Mouse (Mus musculus): Measurements from ENCODE around the gene Ubr2. TPM values are rescaled to one million over a fixed set of nuclear protein-coding genes. Genes with fewer than 3 reads are reported as not detected.

The Ubr2 gene
- polyA plus RNA-seq, 1 experiment from 2014 or later: 21.2 TPM

GRCm38 (mm10) chr17:46888511-46889212, 121.7 kb downstream of the Ubr2 start:
- Histone ChIP-seq H3K36me3 (ENCODE audit: control insufficient read depth, insufficient read depth, low read length) (no peaks in the 10 kb centered on the region), H3K4me2 (ENCODE audit: low read depth, low read length, severe bottlenecking) (peak overlapping the region; percentile 98), H3K4me3 (ENCODE audit: low read depth, low read length) (peak overlapping the region; percentile 65), H3K27ac (ENCODE audit: low read depth, low read length) (no peak overlapping the region), H3K27me3 (ENCODE audit: control insufficient read depth, insufficient read depth, low read length) (no peaks in the 10 kb centered on the region), H3K9me3 (ENCODE audit: control insufficient read depth, low read length) (no peaks in the 10 kb centered on the region), H3K4me1 (replicated peaks; ENCODE audit: control insufficient read depth, insufficient read depth, low read length) (peaks cover 16% of the 10 kb centered on the region), H3K9ac (ENCODE audit: low read length) (peak overlapping the region; percentile 72)
- DNase-seq (ENCODE audit: low spot score) (no peak), ATAC-seq (replicated peaks; ENCODE audit: low FRiP score) (no peak)
- 38% methylated on average over 16 of the region's 16 CpGs for WGBS

GRCm38 (mm10) chr17:46885910-46886643, 124.3 kb downstream of the Ubr2 start:
- Histone ChIP-seq H3K4me2 (ENCODE audit: low read depth, low read length, severe bottlenecking) (no peak overlapping the region), H3K27me3 (ENCODE audit: control insufficient read depth, insufficient read depth, low read length) (no peaks in the 10 kb centered on the region), H3K4me3 (ENCODE audit: low read depth, low read length) (no peak overlapping the region), H3K4me1 (replicated peaks; ENCODE audit: control insufficient read depth, insufficient read depth, low read length) (peaks cover 2% of the 10 kb centered on the region; the same call in 1 of the 2 replicates), H3K27ac (ENCODE audit: low read depth, low read length) (no peak overlapping the region), H3K36me3 (ENCODE audit: control insufficient read depth, insufficient read depth, low read length) (no peaks in the 10 kb centered on the region), H3K9ac (ENCODE audit: low read length) (no peak overlapping the region), H3K9me3 (ENCODE audit: control insufficient read depth, low read length) (no peaks in the 10 kb centered on the region)
- ATAC-seq (replicated peaks; ENCODE audit: low FRiP score): no peak
- WGBS: 64% methylated on average over 17 of the region's 17 CpGs
- DNase-seq (ENCODE audit: low spot score): no peak

- H3K9me3 ChIP-seq (ENCODE audit: control insufficient read depth, low read length): no peaks in the 10 kb centered on the region
- H3K27ac ChIP-seq (ENCODE audit: low read depth, low read length): no peak overlapping the region
- H3K4me3 ChIP-seq (ENCODE audit: low read depth, low read length): no peak overlapping the region
- DNase-seq (ENCODE audit: low spot score) (no peak), ATAC-seq (replicated peaks; ENCODE audit: low FRiP score) (no peak)
- H3K4me1 ChIP-seq (replicated peaks; ENCODE audit: control insufficient read depth, insufficient read depth, low read length): peaks cover 2% of the 10 kb centered on the region; the same call in 1 of the 2 replicates
- no peak overlapping the region for H3K4me2 ChIP-seq (ENCODE audit: low read depth, low read length, severe bottlenecking)
- no peaks in the 10 kb centered on the region for H3K36me3 ChIP-seq (ENCODE audit: control insufficient read depth, insufficient read depth, low read length)
- no peak overlapping the region for H3K9ac ChIP-seq (ENCODE audit: low read length)
- 86% methylated on average over 11 of the region's 11 CpGs for WGBS
- H3K27me3 ChIP-seq (ENCODE audit: control insufficient read depth, insufficient read depth, low read length): no peaks in the 10 kb centered on the region
Measured at GRCm38 (mm10) chr17:46885218-46885909, 125.0 kb downstream of the Ubr2 start.

- Histone ChIP-seq H3K9me3 (ENCODE audit: control insufficient read depth, low read length) (no peaks in the 10 kb centered on the region), H3K4me3 (ENCODE audit: low read depth, low read length) (no peak overlapping the region), H3K4me2 (ENCODE audit: low read depth, low read length, severe bottlenecking) (no peak overlapping the region), H3K27me3 (ENCODE audit: control insufficient read depth, insufficient read depth, low read length) (no peaks in the 10 kb centered on the region), H3K9ac (ENCODE audit: low read length) (no peak overlapping the region), H3K36me3 (ENCODE audit: control insufficient read depth, insufficient read depth, low read length) (no peaks in the 10 kb centered on the region), H3K27ac (ENCODE audit: low read depth, low read length) (no peak overlapping the region), H3K4me1 (replicated peaks; ENCODE audit: control insufficient read depth, insufficient read depth, low read length) (peaks cover 2% of the 10 kb centered on the region; the same call in 1 of the 2 replicates)
- WGBS: 89% methylated on average over 6 of the region's 6 CpGs
- no peak for DNase-seq (ENCODE audit: low spot score)
- ATAC-seq (replicated peaks; ENCODE audit: low FRiP score): no peak
Measured at GRCm38 (mm10) chr17:46884766-46885165, 125.6 kb downstream of the Ubr2 start.

- WGBS: 92% methylated on average over 9 of the region's 9 CpGs
- H3K27ac ChIP-seq (ENCODE audit: low read depth, low read length): no peak overlapping the region
Measured at GRCm38 (mm10) chr17:46883107-46883506, 127.2 kb downstream of the Ubr2 start.

GRCm38 (mm10) chr17:46881728-46882127, 128.6 kb downstream of the Ubr2 start:
- 88% methylated on average over 6 of the region's 6 CpGs for WGBS
- Histone ChIP-seq H3K36me3 (ENCODE audit: control insufficient read depth, insufficient read depth, low read length) (no peaks in the 10 kb centered on the region), H3K9ac (ENCODE audit: low read length) (no peak overlapping the region), H3K27ac (ENCODE audit: low read depth, low read length) (no peak overlapping the region), H3K4me3 (ENCODE audit: low read depth, low read length) (no peak overlapping the region), H3K9me3 (ENCODE audit: control insufficient read depth, low read length) (no peaks in the 10 kb centered on the region), H3K4me1 (replicated peaks; ENCODE audit: control insufficient read depth, insufficient read depth, low read length) (no peaks in the 10 kb centered on the region), H3K27me3 (ENCODE audit: control insufficient read depth, insufficient read depth, low read length) (no peaks in the 10 kb centered on the region), H3K4me2 (ENCODE audit: low read depth, low read length, severe bottlenecking) (no peak overlapping the region)
- DNase-seq (ENCODE audit: low spot score): no peak
- ATAC-seq (replicated peaks; ENCODE audit: low FRiP score): no peak

More at GRCm38 (mm10) chr17:46883107-46883506, 127.2 kb downstream of the Ubr2 start:
- H3K27me3 ChIP-seq (ENCODE audit: control insufficient read depth, insufficient read depth, low read length): no peaks in the 10 kb centered on the region
- no peak overlapping the region for H3K4me2 ChIP-seq (ENCODE audit: low read depth, low read length, severe bottlenecking)
- no peaks in the 10 kb centered on the region for H3K4me1 ChIP-seq (replicated peaks; ENCODE audit: control insufficient read depth, insufficient read depth, low read length)
- no peak overlapping the region for H3K9ac ChIP-seq (ENCODE audit: low read length)
- ATAC-seq (replicated peaks; ENCODE audit: low FRiP score) (no peak), DNase-seq (ENCODE audit: low spot score) (no peak)
- no peaks in the 10 kb centered on the region for H3K36me3 ChIP-seq (ENCODE audit: control insufficient read depth, insufficient read depth, low read length)
- H3K9me3 ChIP-seq (ENCODE audit: control insufficient read depth, low read length): no peaks in the 10 kb centered on the region
- no peak overlapping the region for H3K4me3 ChIP-seq (ENCODE audit: low read depth, low read length)

GRCm38 (mm10) chr17:46880322-46880721, 130.0 kb downstream of the Ubr2 start:
- Histone ChIP-seq H3K27me3 (ENCODE audit: control insufficient read depth, insufficient read depth, low read length) (no peaks in the 10 kb centered on the region), H3K4me2 (ENCODE audit: low read depth, low read length, severe bottlenecking) (no peak overlapping the region), H3K27ac (ENCODE audit: low read depth, low read length) (no peak overlapping the region), H3K9ac (ENCODE audit: low read length) (no peak overlapping the region), H3K9me3 (ENCODE audit: control insufficient read depth, low read length) (no peaks in the 10 kb centered on the region; the same call in 1 of the 2 replicates), H3K36me3 (ENCODE audit: control insufficient read depth, insufficient read depth, low read length) (no peaks in the 10 kb centered on the region), H3K4me1 (replicated peaks; ENCODE audit: control insufficient read depth, insufficient read depth, low read length) (no peaks in the 10 kb centered on the region), H3K4me3 (ENCODE audit: low read depth, low read length) (no peak overlapping the region)
- DNase-seq (ENCODE audit: low spot score): no peak
- no peak for ATAC-seq (replicated peaks; ENCODE audit: low FRiP score)
- WGBS: 90% methylated on average over 2 of the region's 2 CpGs

GRCm38 (mm10) chr17:46879841-46880311, 130.5 kb downstream of the Ubr2 start:
- no peak for DNase-seq (ENCODE audit: low spot score)
- Histone ChIP-seq H3K27ac (ENCODE audit: low read depth, low read length) (no peak overlapping the region), H3K36me3 (ENCODE audit: control insufficient read depth, insufficient read depth, low read length) (no peaks in the 10 kb centered on the region), H3K4me2 (ENCODE audit: low read depth, low read length, severe bottlenecking) (no peak overlapping the region), H3K4me1 (replicated peaks; ENCODE audit: control insufficient read depth, insufficient read depth, low read length) (no peaks in the 10 kb centered on the region), H3K9me3 (ENCODE audit: control insufficient read depth, low read length) (no peaks in the 10 kb centered on the region; the same call in 1 of the 2 replicates), H3K27me3 (ENCODE audit: control insufficient read depth, insufficient read depth, low read length) (no peaks in the 10 kb centered on the region), H3K4me3 (ENCODE audit: low read depth, low read length) (no peak overlapping the region), H3K9ac (ENCODE audit: low read length) (no peak overlapping the region)
- WGBS: 79% methylated on average over 14 of the region's 14 CpGs
- no peak for ATAC-seq (replicated peaks; ENCODE audit: low FRiP score)

Measured in forebrain, embryonic 11.5 days (tissue).